In the genomic region with DNA sequence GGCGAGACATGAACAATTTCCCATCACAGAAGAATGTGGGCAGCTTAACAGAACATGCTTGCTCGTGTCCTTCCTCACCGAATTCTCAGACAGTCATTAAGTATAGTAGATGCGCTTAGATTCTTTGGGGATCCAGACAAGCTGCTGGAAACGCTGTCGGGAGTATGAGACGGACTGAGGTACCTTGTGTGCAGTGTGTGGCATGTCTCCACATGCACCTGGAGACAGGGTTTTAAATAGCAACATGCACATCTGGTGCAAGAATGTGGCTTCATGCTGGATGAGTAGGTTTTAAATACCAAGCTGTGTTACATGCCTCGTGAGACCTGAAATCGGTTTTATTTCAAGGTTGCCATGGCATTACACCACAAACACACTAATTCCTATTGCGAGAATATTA, we compare ENCODE assay signal across 16 mouse cellular contexts.
DNase-seq lines count a peak whose midpoint lies in the region; ATAC-seq and TF ChIP-seq lines count a peak whose summit lies in the region.
"Had no signal": no experiment of that assay in that cellular context is flagged by ENCODE, and none has a peak within 500 bp of the region (broad histone marks: within the 10 kb centered on the region; RNA-seq: fewer than 3 reads in every experiment).

No protein-coding gene starts in this region.

- no peak overlapping the region for H3K4me2 ChIP-seq in lung, embryonic 14.5 days
- H3K4me2 ChIP-seq: liver, embryonic 13.5 days had no signal

- no peaks in the 10 kb centered on the region for H3K36me3 ChIP-seq in lung, embryonic 14.5 days (ENCODE audit: insufficient read depth)
- H3K36me3 ChIP-seq in embryonic facial prominence, embryonic 10.5 days (replicated peaks): no peaks in the 10 kb centered on the region
- H3K36me3 ChIP-seq: forebrain, embryonic 10.5 days had no signal

- H3K9ac ChIP-seq in lung, embryonic 14.5 days: no peak overlapping the region
- H3K9ac ChIP-seq: liver, embryonic 13.5 days had no signal

- peak; percentile 28 for DNase-seq in embryo, embryonic 10.5 days (ENCODE audit: low spot score)
- no peak for DNase-seq in embryo, embryonic 10 days (ENCODE audit: low spot score)
- peak; percentile 39 for DNase-seq in lung, embryonic 14.5 days
- no peak for DNase-seq in lung, postnatal 10 days
- DNase-seq in embryonic facial prominence, embryonic 10.5 days (ENCODE audit: low spot score): peak; percentile 35
- peak; percentile 63 for DNase-seq in mesoderm, embryonic 11.5 days (ENCODE audit: low read depth, low spot score)
- DNase-seq in urinary bladder, postnatal 25 days (ENCODE audit: low spot score): no peak
- DNase-seq in layer of hippocampus, adult 9-10 months (ENCODE audit: low spot score): no peak
- DNase-seq: adrenal gland, postnatal 25 days; cerebellum, adult 11 months; gastrocnemius, adult 2 months; liver, embryonic 13.5 days; lung, postnatal 4 days had no signal

- H3K4me1 ChIP-seq in lung, embryonic 14.5 days (ENCODE audit: insufficient read depth): no peaks in the 10 kb centered on the region
- no peaks in the 10 kb centered on the region for H3K4me1 ChIP-seq in embryonic facial prominence, embryonic 10.5 days
- H3K4me1 ChIP-seq: forebrain, embryonic 10.5 days; liver, embryonic 13.5 days had no signal

- no peaks in the 10 kb centered on the region for H3K27me3 ChIP-seq in lung, embryonic 14.5 days (ENCODE audit: insufficient read depth, low read length)
- H3K27me3 ChIP-seq in embryonic facial prominence, embryonic 10.5 days (replicated peaks; ENCODE audit: low read depth, poor library complexity, severe bottlenecking): no peaks in the 10 kb centered on the region
- H3K27me3 ChIP-seq: liver, embryonic 13.5 days had no signal

- peaks cover 33% of the 10 kb centered on the region for H3K9me3 ChIP-seq in lung, embryonic 14.5 days (ENCODE audit: low read depth, low read length)
- peaks cover 72% of the 10 kb centered on the region for H3K9me3 ChIP-seq in embryonic facial prominence, embryonic 10.5 days

- ATAC-seq in lung, embryonic 14.5 days (ENCODE audit: insufficient read depth): no peak

- H3K27ac ChIP-seq in lung, embryonic 14.5 days (ENCODE audit: low read depth): no peak overlapping the region
- no peak overlapping the region for H3K27ac ChIP-seq in embryonic facial prominence, embryonic 10.5 days (replicated peaks)
- H3K27ac ChIP-seq: forebrain, embryonic 10.5 days; gastrocnemius, adult 2 months; kidney, postnatal 0 days; liver, embryonic 13.5 days; stomach, postnatal 0 days had no signal

- TF ChIP-seq CTCF in lung, embryonic 14.5 days (IDR thresholded peaks at IDR 0.05; ENCODE audit: low read depth): no peak

- 72% methylated on average over 10 of the region's 10 CpGs for WGBS in lung, embryonic 14.5 days
- 83% methylated on average over 10 of the region's 10 CpGs for WGBS in embryonic facial prominence, embryonic 10.5 days

- H3K4me3 ChIP-seq in lung, embryonic 14.5 days (ENCODE audit: low read depth, low read length): no peak overlapping the region
- no peak overlapping the region for H3K4me3 ChIP-seq in embryonic facial prominence, embryonic 10.5 days
- H3K4me3 ChIP-seq: forebrain, embryonic 10.5 days; liver, embryonic 13.5 days had no signal

Comparison
In these comparisons a context has a peak if more than half of its experiments do, and no peak if none do; other contexts are left out.
1. DNase-seq: peak in embryo, embryonic 10.5 days (single experiment), lung, embryonic 14.5 days (single experiment), embryonic facial prominence, embryonic 10.5 days (single experiment) and mesoderm, embryonic 11.5 days (single experiment); none in embryo, embryonic 10 days (single experiment), lung, postnatal 10 days (single experiment), urinary bladder, postnatal 25 days (single experiment) and layer of hippocampus, adult 9-10 months (single experiment).